Mouse (Mus musculus): ENCODE measurements around the gene Prpf38b. TPM values are rescaled to one million over a fixed set of nuclear protein-coding genes. Genes with fewer than 3 reads are reported as not detected.

Gene Prpf38b
- 26.8 TPM for polyA plus RNA-seq (2015; fragmentation: Illumina TruSeq; extraction: RNeasy Lipid Tissue Mini Kit (QIAGEN cat#74804); ENCODE audit: insufficient read depth, low read depth, low replicate concordance)

GRCm38 (mm10) chr3:108911548-108912413 is at the start of gene Prpf38b:
Gene Prpf38b (minus strand): TSS chr3:108911727.

GRCm38 (mm10) chr3:108940001-108940633 is 28.6 kb upstream of the Prpf38b start, which contains the start of gene Gm9857:
Gene Gm9857 (minus strand): TSS chr3:108940445.

GRCm38 (mm10) chr3:108939573-108939972 is 28.0 kb upstream of the Prpf38b start, which contains the start of gene Henmt1:
Gene Henmt1 (plus strand): TSS chr3:108939873.

GRCm38 (mm10) chr3:108889908-108890307 is 21.6 kb downstream of the Prpf38b start, which contains the start of gene Fndc7:
Gene Fndc7 (minus strand): TSS chr3:108890008.

Other genes starting within 250 kb of the Prpf38b start
- 1.1 TPM for gene Gpsm2, start 189.4 kb downstream of the Prpf38b start, polyA plus RNA-seq (2015; fragmentation: Illumina TruSeq; extraction: RNeasy Lipid Tissue Mini Kit (QIAGEN cat#74804); ENCODE audit: insufficient read depth, low read depth, low replicate concordance)
- not detected for gene Aknad1, start 172.1 kb downstream of the Prpf38b start, polyA plus RNA-seq (2015; fragmentation: Illumina TruSeq; extraction: RNeasy Lipid Tissue Mini Kit (QIAGEN cat#74804); ENCODE audit: insufficient read depth, low read depth, low replicate concordance)
- 11.4 TPM for gene Stxbp3, start 71.2 kb downstream of the Prpf38b start, polyA plus RNA-seq (2015; fragmentation: Illumina TruSeq; extraction: RNeasy Lipid Tissue Mini Kit (QIAGEN cat#74804); ENCODE audit: insufficient read depth, low read depth, low replicate concordance)
- not detected for gene Fndc7, start 21.7 kb downstream of the Prpf38b start, polyA plus RNA-seq (2015; fragmentation: Illumina TruSeq; extraction: RNeasy Lipid Tissue Mini Kit (QIAGEN cat#74804); ENCODE audit: insufficient read depth, low read depth, low replicate concordance)
- gene Henmt1, start 28.1 kb upstream of the Prpf38b start, polyA plus RNA-seq (2015; fragmentation: Illumina TruSeq; extraction: RNeasy Lipid Tissue Mini Kit (QIAGEN cat#74804); ENCODE audit: insufficient read depth, low read depth, low replicate concordance) = not detected
- not detected for gene Gm9857, start 28.7 kb upstream of the Prpf38b start, polyA plus RNA-seq (2015; fragmentation: Illumina TruSeq; extraction: RNeasy Lipid Tissue Mini Kit (QIAGEN cat#74804); ENCODE audit: insufficient read depth, low read depth, low replicate concordance)
- 4.6 TPM for gene Fam102b, start 115.9 kb upstream of the Prpf38b start, polyA plus RNA-seq (2015; fragmentation: Illumina TruSeq; extraction: RNeasy Lipid Tissue Mini Kit (QIAGEN cat#74804); ENCODE audit: insufficient read depth, low read depth, low replicate concordance)
- gene Slc25a54, start 168.7 kb upstream of the Prpf38b start, polyA plus RNA-seq (2015; fragmentation: Illumina TruSeq; extraction: RNeasy Lipid Tissue Mini Kit (QIAGEN cat#74804); ENCODE audit: insufficient read depth, low read depth, low replicate concordance) = not detected
- 4.4 TPM for gene Slc25a24, start 211.4 kb upstream of the Prpf38b start, polyA plus RNA-seq (2015; fragmentation: Illumina TruSeq; extraction: RNeasy Lipid Tissue Mini Kit (QIAGEN cat#74804); ENCODE audit: insufficient read depth, low read depth, low replicate concordance)